Mouse (Mus musculus) kidney, embryonic 16.5 days (tissue): ENCODE measurements at regions not wholly inside any gene's neighbourhood (a gene's known extent, or its start where the extent isn't known, plus 50 kb on each side); places are given as distances from the start of the nearest gene placed in this dataset.

Experiments used
- ATAC-seq: fragments of 200-750 bp; cut with Nextera tagmentation; 2 replicates; pipeline ENCODE4 v1.8.0; 2017; ENCODE audit warnings: moderate TSS enrichment; ENCODE audit not compliant: low FRiP score, low TSS enrichment
- H3K27ac ChIP-seq: fragments of 300-500 bp; sonication (generic); 2 replicates; pipeline ENCODE4 v1.5.1; 2014; ENCODE audit warnings: low read length
- H3K27me3 ChIP-seq: fragments of 300-500 bp; sonication (generic); 2 replicates; pipeline ENCODE4 v1.6.1; 2014; ENCODE audit warnings: low read length, control low read depth, mixed read lengths; ENCODE audit not compliant: insufficient read depth
- H3K36me3 ChIP-seq: fragments of 300-500 bp; sonication (generic); 2 replicates; pipeline ENCODE4 v1.6.1; 2014; ENCODE audit warnings: low read length, control low read depth, mixed read lengths; ENCODE audit not compliant: insufficient read depth
- H3K4me1 ChIP-seq: fragments of 300-500 bp; sonication (generic); 2 replicates; pipeline ENCODE4 v1.6.1; 2014; ENCODE audit warnings: low read length, control low read depth, mixed read lengths; ENCODE audit not compliant: insufficient read depth
- H3K4me2 ChIP-seq: fragments of 300-500 bp; sonication (generic); replicated peaks from 2 replicates; pipeline ENCODE4 v1.6.1; 2014; ENCODE audit warnings: low read depth, low read length
- H3K4me3 ChIP-seq: fragments of 300-500 bp; sonication (generic); 2 replicates; pipeline ENCODE4 v1.5.1; 2014; ENCODE audit warnings: mild to moderate bottlenecking, low read length
- H3K9ac ChIP-seq: fragments of 300-500 bp; sonication (generic); replicated peaks from 2 replicates; pipeline ENCODE4 v1.6.1; 2014; ENCODE audit warnings: low read length
- H3K9me3 ChIP-seq: fragments of 300-500 bp; sonication (generic); 2 replicates; pipeline ENCODE4 v1.6.1; 2016; ENCODE audit warnings: low read length, control low read depth
- WGBS: fragments of 180-500 bp; shearing (Covaris S2); extraction: QIAGEN DNeasy Blood & Tissue Kit; methylation state at CpG from one replicate; pipeline ENCODE4 v1.1.7; 2014; 5-methylcytosine and 5-hydroxymethylcytosine counted together

- Histone ChIP-seq H3K27me3 (no peaks in the 10 kb centered on the region), H3K27ac (no peak overlapping the region), H3K36me3 (no peaks in the 10 kb centered on the region), H3K9me3 (0 out of 2 replicates have a peak, but pooled peaks cover 3% of the 10 kb centered on the region), H3K4me2 (no peak overlapping the region), H3K9ac (no peak overlapping the region), H3K4me1 (no peaks in the 10 kb centered on the region), H3K4me3 (no peak overlapping the region)
- no peak for ATAC-seq
- WGBS: 82% methylated on average over 7 of the region's 7 CpGs
These were observed 622.5 kb downstream of the Vrk1 start for GRCm38 (mm10) chr12:106632566-106632965.

GRCm38 (mm10) chr12:106633096-106633495 lies 623.1 kb downstream of the Vrk1 start:
- H3K36me3 ChIP-seq: no peaks in the 10 kb centered on the region
- H3K4me1 ChIP-seq: no peaks in the 10 kb centered on the region
- 6% methylated on average over 8 of the region's 8 CpGs for WGBS
- H3K9ac ChIP-seq: no peak overlapping the region
- no peak overlapping the region for H3K4me2 ChIP-seq
- H3K27ac ChIP-seq: no peak overlapping the region
- H3K4me3 ChIP-seq: no peak overlapping the region
- H3K9me3 ChIP-seq: 0 out of 2 replicates have a peak, but pooled peaks cover 3% of the 10 kb centered on the region
- no peak for ATAC-seq
- H3K27me3 ChIP-seq: no peaks in the 10 kb centered on the region

GRCm38 (mm10) chr12:106658317-106658716 lies 648.3 kb downstream of the Vrk1 start:
- H3K27me3 ChIP-seq: no peaks in the 10 kb centered on the region

GRCm38 (mm10) chr12:106673232-106673766 lies 663.3 kb downstream of the Vrk1 start:
- Histone ChIP-seq H3K4me3 (no peak overlapping the region), H3K4me1 (peaks cover 11% of the 10 kb centered on the region), H3K27ac (no peak overlapping the region), H3K4me2 (peak overlapping the region; percentile 27; the same call in 1 of the 2 replicates), H3K9ac (no peak overlapping the region), H3K9me3 (no peaks in the 10 kb centered on the region), H3K27me3 (no peaks in the 10 kb centered on the region; the same call in 1 of the 2 replicates), H3K36me3 (no peaks in the 10 kb centered on the region)
- no peak for ATAC-seq
- 18% methylated on average over 13 of the region's 13 CpGs for WGBS

More at GRCm38 (mm10) chr12:106658317-106658716, 648.3 kb downstream of the Vrk1 start:
- Histone ChIP-seq H3K4me1 (no peaks in the 10 kb centered on the region), H3K9ac (no peak overlapping the region), H3K36me3 (no peaks in the 10 kb centered on the region), H3K4me2 (no peak overlapping the region), H3K9me3 (no peaks in the 10 kb centered on the region), H3K27ac (no peak overlapping the region), H3K4me3 (no peak overlapping the region)
- ATAC-seq: no peak
- 12% methylated on average over 8 of the region's 8 CpGs for WGBS

- Histone ChIP-seq H3K36me3 (no peaks in the 10 kb centered on the region), H3K9ac (no peak overlapping the region), H3K4me1 (peaks cover 11% of the 10 kb centered on the region), H3K4me2 (no peak overlapping the region), H3K9me3 (no peaks in the 10 kb centered on the region), H3K27ac (no peak overlapping the region), H3K27me3 (no peaks in the 10 kb centered on the region; the same call in 1 of the 2 replicates), H3K4me3 (no peak overlapping the region)
- ATAC-seq: no peak
- 95% methylated on average over 1 of the region's 1 CpGs for WGBS
These were observed 664.7 kb downstream of the Vrk1 start for GRCm38 (mm10) chr12:106674741-106675140.

- no peak overlapping the region for H3K4me3 ChIP-seq
- 88% methylated on average over 3 of the region's 3 CpGs for WGBS
- peaks cover 11% of the 10 kb centered on the region for H3K4me1 ChIP-seq
- ATAC-seq: no peak
- no peaks in the 10 kb centered on the region; the same call in 1 of the 2 replicates for H3K27me3 ChIP-seq
- no peak overlapping the region for H3K27ac ChIP-seq
- H3K9me3 ChIP-seq: no peaks in the 10 kb centered on the region
- H3K36me3 ChIP-seq: no peaks in the 10 kb centered on the region
- H3K4me2 ChIP-seq: no peak overlapping the region
- H3K9ac ChIP-seq: no peak overlapping the region
These were observed 666.1 kb downstream of the Vrk1 start for GRCm38 (mm10) chr12:106676136-106676535.

GRCm38 (mm10) chr12:106676566-106676965 lies 666.5 kb downstream of the Vrk1 start:
- Histone ChIP-seq H3K9ac (no peak overlapping the region), H3K9me3 (no peaks in the 10 kb centered on the region), H3K27ac (no peak overlapping the region), H3K36me3 (no peaks in the 10 kb centered on the region), H3K4me1 (peaks cover 11% of the 10 kb centered on the region), H3K4me2 (no peak overlapping the region), H3K4me3 (no peak overlapping the region), H3K27me3 (no peaks in the 10 kb centered on the region; the same call in 1 of the 2 replicates)
- 37% methylated on average over 7 of the region's 7 CpGs for WGBS
- no peak for ATAC-seq

GRCm38 (mm10) chr12:106685986-106686385 lies 676.0 kb downstream of the Vrk1 start:
- Histone ChIP-seq H3K4me2 (no peak overlapping the region), H3K9ac (no peak overlapping the region), H3K27me3 (peaks cover 7% of the 10 kb centered on the region; the same call in 1 of the 2 replicates), H3K4me3 (no peak overlapping the region), H3K27ac (no peak overlapping the region), H3K9me3 (no peaks in the 10 kb centered on the region), H3K4me1 (no peaks in the 10 kb centered on the region), H3K36me3 (no peaks in the 10 kb centered on the region)
- ATAC-seq: no peak
- 91% methylated on average over 5 of the region's 5 CpGs for WGBS

- H3K9ac ChIP-seq: no peak overlapping the region; the same call in 1 of the 2 replicates
- H3K4me1 ChIP-seq: no peaks in the 10 kb centered on the region
- no peak overlapping the region for H3K4me2 ChIP-seq
- WGBS: 14% methylated on average over 12 of the region's 12 CpGs
- H3K4me3 ChIP-seq: no peak overlapping the region
- H3K27ac ChIP-seq: no peak overlapping the region
- H3K9me3 ChIP-seq: no peaks in the 10 kb centered on the region
- H3K27me3 ChIP-seq: peaks cover 7% of the 10 kb centered on the region; the same call in 1 of the 2 replicates
- ATAC-seq: no peak
- no peaks in the 10 kb centered on the region for H3K36me3 ChIP-seq
These were observed 677.7 kb downstream of the Vrk1 start for GRCm38 (mm10) chr12:106687751-106688150.

GRCm38 (mm10) chr12:106688156-106688740 lies 678.2 kb downstream of the Vrk1 start:
- no peaks in the 10 kb centered on the region for H3K9me3 ChIP-seq
- no peak for ATAC-seq
- H3K4me3 ChIP-seq: no peak overlapping the region
- no peak overlapping the region for H3K27ac ChIP-seq
- H3K4me1 ChIP-seq: no peaks in the 10 kb centered on the region
- H3K36me3 ChIP-seq: no peaks in the 10 kb centered on the region
- no peak overlapping the region for H3K9ac ChIP-seq
- peaks cover 7% of the 10 kb centered on the region; the same call in 1 of the 2 replicates for H3K27me3 ChIP-seq
- no peak overlapping the region for H3K4me2 ChIP-seq
- WGBS: 75% methylated on average over 17 of the region's 17 CpGs
